Comparison of ENCODE assay signal across 8 mouse cellular contexts in genomic region chr13:99343876-99344598, GRCm38 (mm10). TPM values are rescaled to one million over a fixed set of nuclear protein-coding genes. Genes with fewer than 3 reads are reported as not detected.
DNase-seq lines count a peak whose midpoint lies in the region; ATAC-seq and TF ChIP-seq lines count a peak whose summit lies in the region.

No protein-coding gene starts in this region.

- TF ChIP-seq EP300 in heart, postnatal 0 days (IDR thresholded peaks at IDR 0.05; ENCODE audit: low read depth), result no peak

- H3K27me3 ChIP-seq in heart, postnatal 0 days (ENCODE audit: control insufficient read depth, insufficient read depth, low read length), result no peaks in the 10 kb centered on the region
- H3K27me3 ChIP-seq in hindbrain, embryonic 12.5 days, result no peaks in the 10 kb centered on the region

- H3K4me1 ChIP-seq in heart, postnatal 0 days (ENCODE audit: control insufficient read depth, insufficient read depth), result peaks cover 30% of the 10 kb centered on the region
- peaks cover 14% of the 10 kb centered on the region for H3K4me1 ChIP-seq in hindbrain, embryonic 12.5 days

- H3K9ac ChIP-seq in heart, postnatal 0 days (replicated peaks; ENCODE audit: low read depth, low read length), result peak overlapping the region; percentile 92
- peak overlapping the region; percentile 82 for H3K9ac ChIP-seq in hindbrain, embryonic 12.5 days

- H3K4me3 ChIP-seq in heart, postnatal 0 days (ENCODE audit: low read depth, low read length), result peak overlapping the region; percentile 99
- H3K4me3 ChIP-seq in hindbrain, embryonic 12.5 days, result peak overlapping the region; percentile 87

- H3K4me2 ChIP-seq in heart, postnatal 0 days (ENCODE audit: low read depth, low read length), result peak overlapping the region; percentile 89
- peak overlapping the region; percentile 85 for H3K4me2 ChIP-seq in hindbrain, embryonic 12.5 days (replicated peaks)

- H3K9me3 ChIP-seq in heart, postnatal 0 days (replicated peaks; ENCODE audit: control insufficient read depth, low read length), result no peaks in the 10 kb centered on the region
- H3K9me3 ChIP-seq in hindbrain, embryonic 12.5 days (replicated peaks), result no peaks in the 10 kb centered on the region

- intact Hi-C loops in heart, postnatal 25 days (cut with DNase I), result loop anchor here (10.0 kb wide), 1 partner anchor 761 kb away; the partner anchor contains the start of genes Bdp1 and Serf1
- intact Hi-C loops in left cerebral cortex, postnatal 25 days (cut with DNase I), result no loop called here

- 1% methylated on average over 23 of the region's 30 CpGs for WGBS in heart, postnatal 0 days
- 3% methylated on average over 30 of the region's 30 CpGs for WGBS in hindbrain, embryonic 12.5 days

- H3K27ac ChIP-seq in heart, postnatal 0 days (ENCODE audit: low read depth), result peak overlapping the region; percentile 91
- H3K27ac ChIP-seq in hindbrain, embryonic 12.5 days, result peak overlapping the region; percentile 88

- TF ChIP-seq CTCF in heart, postnatal 0 days (IDR thresholded peaks at IDR 0.05; ENCODE audit: low read depth), result no peak

- DNase-seq in heart, postnatal 0 days (ENCODE audit: low spot score), result no peak
- no peak for DNase-seq in heart, postnatal 25 days (ENCODE audit: low spot score)
- no peak for DNase-seq in right cerebral cortex, postnatal 4 days
- no peak for DNase-seq in thymus, postnatal 14 days
- DNase-seq in left cerebral cortex, postnatal 25 days (ENCODE audit: low spot score in 2 of 2), result no peak

- H3K36me3 ChIP-seq in heart, postnatal 0 days (replicated peaks; ENCODE audit: control insufficient read depth, insufficient read depth, low read length), result peaks cover 47% of the 10 kb centered on the region
- peaks cover 43% of the 10 kb centered on the region for H3K36me3 ChIP-seq in hindbrain, embryonic 12.5 days

- peak; percentile 41 for ATAC-seq in heart, postnatal 0 days (ENCODE audit: insufficient read depth, low read depth)
- ATAC-seq in activated CD4-positive, CD25-positive, alpha-beta regulatory T cell, adult 4 months, result peak; percentile 63
- peak; percentile 85; the same call in 1 of the 2 replicates for ATAC-seq in hindbrain, embryonic 12.5 days (ENCODE audit: low FRiP score)
- peak; percentile 19; the same call in 1 of the 2 replicates for ATAC-seq in megakaryocyte, adult 5-6 weeks (ENCODE audit: poor library complexity, severe bottlenecking)

RNA-seq across cellular contexts. Expression of gene Ptcd2, which starts 0.5 kb away (rescaled TPM):
- total RNA-seq in heart, postnatal 0 days (2014; rRNA removed; ENCODE audit: low replicate concordance), result 51.4 and 69.7 TPM in 2 replicates
- polyA plus RNA-seq in heart, postnatal 0 days (2015; fragmentation: Nextera tagmentation; extraction: Ambion mirVana), result 80.8 and 88.8 TPM in 2 replicates
- total RNA-seq in heart, postnatal 25 days (2021), result 10 to 100 TPM; 49.9 to 51.6 TPM
- 10 to 100 TPM; 59.4 to 61.3 TPM for polyA plus RNA-seq in activated CD4-positive, CD25-positive, alpha-beta regulatory T cell, adult 4 months (2017; shearing (Covaris generic))
- 45.3 and 46.2 TPM in 2 replicates for polyA plus RNA-seq in hindbrain, embryonic 12.5 days (2016; fragmentation: Nextera tagmentation; extraction: Ambion mirVana)
- 36.4 and 46.1 TPM in 2 replicates for total RNA-seq in megakaryocyte, adult 5-6 weeks (2015)
- total RNA-seq in megakaryocyte, adult 5-6 weeks (2017), result 52.1 and 53.7 TPM in 2 replicates
- 10 to 100 TPM; 35.6 to 35.7 TPM for total RNA-seq in left cerebral cortex, postnatal 25 days (2021)

RNA-seq across cellular contexts. Expression of gene Mrps27, which starts 0.5 kb away (rescaled TPM):
- 54.2 and 55.3 TPM in 2 replicates for total RNA-seq in heart, postnatal 0 days (2014; rRNA removed; ENCODE audit: low replicate concordance)
- polyA plus RNA-seq in heart, postnatal 0 days (2015; fragmentation: Nextera tagmentation; extraction: Ambion mirVana), result 70.8 TPM in 2 replicates
- total RNA-seq in heart, postnatal 25 days (2021), result 10 to 100 TPM; 49.1 to 49.8 TPM
- 10 to 100 TPM; 18.5 to 23.3 TPM for polyA plus RNA-seq in activated CD4-positive, CD25-positive, alpha-beta regulatory T cell, adult 4 months (2017; shearing (Covaris generic))
- 45.9 and 46.8 TPM in 2 replicates for polyA plus RNA-seq in hindbrain, embryonic 12.5 days (2016; fragmentation: Nextera tagmentation; extraction: Ambion mirVana)
- 7.9 and 8.6 TPM in 2 replicates for total RNA-seq in megakaryocyte, adult 5-6 weeks (2015)
- 6.2 and 11.4 TPM in 2 replicates for total RNA-seq in megakaryocyte, adult 5-6 weeks (2017)
- 10 to 100 TPM; 28.1 to 29.3 TPM for total RNA-seq in left cerebral cortex, postnatal 25 days (2021)

Comparison
In these comparisons a context has a peak if more than half of its experiments do, and no peak if none do; other contexts are left out.
1. ATAC-seq: peak in every context shown above with its lines; median percentile 85 in hindbrain, embryonic 12.5 days; 63 in activated CD4-positive, CD25-positive, alpha-beta regulatory T cell, adult 4 months; 41 in heart, postnatal 0 days; 19 in megakaryocyte, adult 5-6 weeks.